Mouse (Mus musculus) hindbrain, embryonic 13.5 days (tissue): ENCODE results near the gene Cluh. TPM values are rescaled to one million over a fixed set of nuclear protein-coding genes. Genes with fewer than 3 reads are reported as not detected.

Source experiments
- ATAC-seq: fragments of 200-750 bp; cut with Nextera tagmentation; 2 replicates; pipeline ENCODE4 v1.8.0; 2017; ENCODE audit warnings: moderate TSS enrichment; ENCODE audit not compliant: low FRiP score
- H3K27ac ChIP-seq: fragments of 300-500 bp; sonication (generic); 2 replicates; pipeline ENCODE4 v1.5.1; 2015; ENCODE audit warnings: inconsistent platforms, mild to moderate bottlenecking, moderate library complexity
- H3K27me3 ChIP-seq: fragments of 300-500 bp; sonication (generic); 2 replicates; pipeline ENCODE4 v1.6.1; 2015; ENCODE audit warnings: mild to moderate bottlenecking, inconsistent platforms
- H3K36me3 ChIP-seq: fragments of 300-500 bp; sonication (generic); 2 replicates; pipeline ENCODE4 v1.6.1; 2015; ENCODE audit warnings: mild to moderate bottlenecking, inconsistent platforms
- H3K4me1 ChIP-seq: fragments of 300-500 bp; sonication (generic); replicated peaks from 2 replicates; pipeline ENCODE4 v1.6.1; 2015; ENCODE audit warnings: inconsistent platforms
- H3K4me2 ChIP-seq: fragments of 300-500 bp; sonication (generic); 2 replicates; pipeline ENCODE4 v1.6.1; 2015; ENCODE audit warnings: inconsistent platforms, mild to moderate bottlenecking, moderate library complexity
- H3K4me3 ChIP-seq: fragments of 300-500 bp; sonication (generic); 2 replicates; pipeline ENCODE4 v1.5.1; 2015; ENCODE audit warnings: mild to moderate bottlenecking, inconsistent platforms
- H3K9ac ChIP-seq: fragments of 300-500 bp; sonication (generic); 2 replicates; pipeline ENCODE4 v1.6.1; 2015; ENCODE audit warnings: mild to moderate bottlenecking, inconsistent platforms
- H3K9me3 ChIP-seq: fragments of 300-500 bp; sonication (generic); 2 replicates; pipeline ENCODE4 v1.6.1; 2016; ENCODE audit warnings: inconsistent platforms
- WGBS: fragments of 180-500 bp; shearing (Covaris S2); methylation state at CpG from one replicate; pipeline ENCODE4 v1.1.7; 2015; 5-methylcytosine and 5-hydroxymethylcytosine counted together
- polyA plus RNA-seq: library from polyadenylated mRNA; unstranded; fragments of >200 nt; fragmentation: Nextera tagmentation; extraction: Ambion mirVana; gene quantifications from 2 replicates; pipeline ENCODE4 v1.2.1, GENCODE M21; 2015

The Cluh gene
- polyA plus RNA-seq, 1 experiment from 2014 or later = 14.3 TPM

GRCm38 (mm10) chr11:74649647-74650551, 604 bp downstream of the Cluh start:
- peaks cover 51% of the 10 kb centered on the region for H3K4me1 ChIP-seq
- H3K9me3 ChIP-seq = no peaks in the 10 kb centered on the region
- H3K27ac ChIP-seq = peak overlapping the region; percentile 81
- peak overlapping the region; percentile 91 for H3K4me3 ChIP-seq
- peak; percentile 60 for ATAC-seq
- H3K4me2 ChIP-seq = peak overlapping the region; percentile 95
- peak overlapping the region; percentile 90 for H3K9ac ChIP-seq
- no peaks in the 10 kb centered on the region for H3K36me3 ChIP-seq
- WGBS = 3% methylated on average over 53 of the region's 53 CpGs
- no peaks in the 10 kb centered on the region for H3K27me3 ChIP-seq

- H3K4me2 ChIP-seq = peak overlapping the region; percentile 95
- H3K36me3 ChIP-seq = no peaks in the 10 kb centered on the region
- no peak for ATAC-seq
- peak overlapping the region; percentile 91 for H3K4me3 ChIP-seq
- no peak overlapping the region for H3K27ac ChIP-seq
- H3K9ac ChIP-seq = peak overlapping the region; percentile 90
- 61% methylated on average over 4 of the region's 4 CpGs for WGBS
- no peaks in the 10 kb centered on the region for H3K27me3 ChIP-seq
- H3K9me3 ChIP-seq = no peaks in the 10 kb centered on the region
- H3K4me1 ChIP-seq = peaks cover 51% of the 10 kb centered on the region
Measured at GRCm38 (mm10) chr11:74650576-74651100, 1.3 kb downstream of the Cluh start.

GRCm38 (mm10) chr11:74652791-74653191, 3.5 kb downstream of the Cluh start:
- H3K27ac ChIP-seq = peak overlapping the region; percentile 74
- H3K36me3 ChIP-seq = peaks cover 17% of the 10 kb centered on the region
- H3K9ac ChIP-seq = peak overlapping the region; percentile 51
- no peaks in the 10 kb centered on the region for H3K27me3 ChIP-seq
- WGBS = 37% methylated on average over 4 of the region's 4 CpGs
- peaks cover 51% of the 10 kb centered on the region for H3K4me1 ChIP-seq
- H3K4me3 ChIP-seq = no peak overlapping the region
- no peaks in the 10 kb centered on the region for H3K9me3 ChIP-seq
- H3K4me2 ChIP-seq = no peak overlapping the region
- ATAC-seq = no peak; the same call in 1 of the 2 replicates

- ATAC-seq = no peak
- no peak overlapping the region for H3K4me3 ChIP-seq
- H3K9ac ChIP-seq = peak overlapping the region; percentile 51
- no peaks in the 10 kb centered on the region for H3K9me3 ChIP-seq
- WGBS = 69% methylated on average over 6 of the region's 6 CpGs
- no peaks in the 10 kb centered on the region for H3K27me3 ChIP-seq
- H3K4me1 ChIP-seq = peaks cover 49% of the 10 kb centered on the region
- no peak overlapping the region for H3K4me2 ChIP-seq
- H3K36me3 ChIP-seq = peaks cover 23% of the 10 kb centered on the region
- H3K27ac ChIP-seq = peak overlapping the region; percentile 74
Measured at GRCm38 (mm10) chr11:74653385-74653784, 4.1 kb downstream of the Cluh start.

GRCm38 (mm10) chr11:74655941-74656340, 6.6 kb downstream of the Cluh start:
- Histone ChIP-seq H3K27me3 (no peaks in the 10 kb centered on the region), H3K4me2 (no peak overlapping the region), H3K27ac (no peak overlapping the region), H3K36me3 (peaks cover 48% of the 10 kb centered on the region), H3K4me1 (peaks cover 30% of the 10 kb centered on the region), H3K9ac (no peak overlapping the region), H3K9me3 (no peaks in the 10 kb centered on the region), H3K4me3 (no peak overlapping the region)
- ATAC-seq = no peak
- 92% methylated on average over 3 of the region's 3 CpGs for WGBS

- no peak overlapping the region for H3K27ac ChIP-seq
- H3K36me3 ChIP-seq = peaks cover 92% of the 10 kb centered on the region
- H3K27me3 ChIP-seq = no peaks in the 10 kb centered on the region
- WGBS = 98% methylated on average over 13 of the region's 13 CpGs
- H3K9ac ChIP-seq = no peak overlapping the region
- ATAC-seq = no peak
- H3K4me1 ChIP-seq = no peaks in the 10 kb centered on the region
- no peaks in the 10 kb centered on the region for H3K9me3 ChIP-seq
- H3K4me2 ChIP-seq = no peak overlapping the region
- H3K4me3 ChIP-seq = no peak overlapping the region
Measured at GRCm38 (mm10) chr11:74660336-74660735, 11.0 kb downstream of the Cluh start.

- Histone ChIP-seq H3K36me3 (peaks cover 99% of the 10 kb centered on the region), H3K4me1 (no peaks in the 10 kb centered on the region), H3K27me3 (no peaks in the 10 kb centered on the region), H3K27ac (no peak overlapping the region), H3K4me2 (no peak overlapping the region), H3K9ac (no peak overlapping the region), H3K4me3 (no peak overlapping the region), H3K9me3 (no peaks in the 10 kb centered on the region)
- 95% methylated on average over 19 of the region's 19 CpGs for WGBS
- ATAC-seq = no peak
Measured at GRCm38 (mm10) chr11:74661641-74662040, 12.3 kb downstream of the Cluh start.

- H3K9ac ChIP-seq = no peak overlapping the region
- 93% methylated on average over 6 of the region's 6 CpGs for WGBS
- no peak overlapping the region for H3K4me3 ChIP-seq
- no peak for ATAC-seq
- H3K27ac ChIP-seq = no peak overlapping the region
- no peaks in the 10 kb centered on the region for H3K27me3 ChIP-seq
- no peaks in the 10 kb centered on the region for H3K9me3 ChIP-seq
- H3K4me1 ChIP-seq = no peaks in the 10 kb centered on the region
- peaks cover 99% of the 10 kb centered on the region for H3K36me3 ChIP-seq
- H3K4me2 ChIP-seq = no peak overlapping the region
Measured at GRCm38 (mm10) chr11:74662221-74662620, 12.9 kb downstream of the Cluh start.

GRCm38 (mm10) chr11:74664279-74664678, 15.0 kb downstream of the Cluh start:
- peaks cover 99% of the 10 kb centered on the region for H3K36me3 ChIP-seq
- H3K4me3 ChIP-seq = no peak overlapping the region
- no peak overlapping the region for H3K27ac ChIP-seq
- H3K9me3 ChIP-seq = no peaks in the 10 kb centered on the region
- no peak for ATAC-seq
- 90% methylated on average over 3 of the region's 3 CpGs for WGBS
- no peaks in the 10 kb centered on the region for H3K27me3 ChIP-seq
- H3K9ac ChIP-seq = no peak overlapping the region
- H3K4me2 ChIP-seq = no peak overlapping the region
- H3K4me1 ChIP-seq = no peaks in the 10 kb centered on the region

GRCm38 (mm10) chr11:74664906-74665305, 15.6 kb downstream of the Cluh start:
- Histone ChIP-seq H3K9me3 (no peaks in the 10 kb centered on the region), H3K27me3 (no peaks in the 10 kb centered on the region), H3K9ac (no peak overlapping the region), H3K4me1 (no peaks in the 10 kb centered on the region), H3K4me3 (no peak overlapping the region), H3K36me3 (peaks cover 99% of the 10 kb centered on the region), H3K27ac (no peak overlapping the region), H3K4me2 (no peak overlapping the region)
- no peak for ATAC-seq
- WGBS = 96% methylated on average over 8 of the region's 8 CpGs

- ATAC-seq = no peak
- Histone ChIP-seq H3K4me2 (no peak overlapping the region), H3K4me1 (no peaks in the 10 kb centered on the region), H3K27ac (no peak overlapping the region), H3K36me3 (peaks cover 91% of the 10 kb centered on the region), H3K27me3 (no peaks in the 10 kb centered on the region), H3K9me3 (no peaks in the 10 kb centered on the region), H3K9ac (no peak overlapping the region; the same call in 1 of the 2 replicates), H3K4me3 (no peak overlapping the region)
- WGBS = 97% methylated on average over 17 of the region's 17 CpGs
Measured at GRCm38 (mm10) chr11:74665631-74666283, 16.5 kb downstream of the Cluh start.

- 94% methylated on average over 5 of the region's 5 CpGs for WGBS
- Histone ChIP-seq H3K27ac (no peak overlapping the region), H3K36me3 (peaks cover 86% of the 10 kb centered on the region), H3K27me3 (no peaks in the 10 kb centered on the region), H3K4me1 (no peaks in the 10 kb centered on the region), H3K4me3 (no peak overlapping the region), H3K9ac (no peak overlapping the region), H3K4me2 (no peak overlapping the region), H3K9me3 (no peaks in the 10 kb centered on the region)
- ATAC-seq = no peak
Measured at GRCm38 (mm10) chr11:74666284-74666652, 17.0 kb downstream of the Cluh start.
